Mouse (Mus musculus) heart, adult 11 months (tissue): ENCODE data around the gene E030018B13Rik.

Source experiments
- DNase-seq: peaks from one replicate; pipeline ENCODE4 v3.0.0; 2022

E030018B13Rik gene

DNA sequence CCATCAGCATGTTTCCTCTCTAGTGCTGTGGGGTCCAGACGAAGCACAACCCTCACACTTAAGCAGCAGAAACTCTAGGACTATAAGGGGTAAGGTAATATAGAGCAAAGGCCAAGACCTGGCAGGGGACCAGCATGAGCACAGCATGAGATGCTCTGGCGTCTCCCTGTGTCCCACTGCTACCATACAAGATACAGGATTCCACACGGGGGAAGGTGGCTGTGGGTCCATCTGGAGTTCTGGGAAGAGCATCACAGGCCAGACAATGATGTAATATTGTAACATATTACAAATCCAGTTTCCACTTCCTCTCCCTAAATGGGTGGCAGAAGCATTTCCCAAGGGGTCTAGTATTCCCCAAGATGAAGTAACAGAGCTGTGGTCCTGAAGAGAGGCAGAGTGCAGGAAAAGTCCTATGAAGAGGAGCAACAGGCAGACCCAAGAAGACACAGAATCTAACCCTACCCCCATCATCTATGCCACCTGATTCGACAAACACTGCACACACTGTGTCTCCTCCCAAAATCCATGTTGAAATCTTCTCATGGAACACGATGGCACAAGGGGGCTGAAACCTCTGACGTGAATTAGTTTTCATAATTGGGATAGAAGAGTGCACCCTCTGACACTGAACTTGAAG lies at the start of gene E030018B13Rik:
Gene E030018B13Rik (plus strand): TSS at position 590 of the 640 bp plus-strand sequence.
- peak; percentile 94 for DNase-seq

GRCm38 (mm10) chr7:63868356-63868918 lies 48.2 kb upstream of the E030018B13Rik start:
- DNase-seq: peak; percentile 55

- DNase-seq: no peak
These were observed 45.0 kb upstream of the E030018B13Rik start for GRCm38 (mm10) chr7:63871698-63872097.

GRCm38 (mm10) chr7:63873880-63874279 lies 42.8 kb upstream of the E030018B13Rik start:
- DNase-seq: peak; percentile 98

DNA sequence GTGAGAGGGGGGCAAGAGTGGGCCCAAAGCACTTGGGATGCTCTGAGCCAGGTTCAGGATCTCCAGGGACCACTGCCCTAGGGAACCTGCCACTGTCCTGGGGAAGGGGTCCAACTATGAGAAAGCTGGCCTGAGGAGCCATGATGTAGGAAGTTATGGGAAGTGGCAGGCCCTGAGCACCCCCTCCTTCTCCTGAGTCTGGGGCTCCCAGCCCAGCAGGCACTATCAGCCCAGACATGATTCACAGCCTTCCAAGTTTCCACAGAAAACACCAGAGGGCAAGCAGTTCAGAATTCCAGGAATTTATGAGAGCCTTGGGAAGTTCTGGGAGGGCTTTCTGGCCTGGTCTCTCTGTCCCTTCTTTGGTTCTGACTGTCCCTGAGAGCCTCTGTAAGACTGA lies 41.0 kb upstream of the E030018B13Rik start:
- DNase-seq: peak; percentile 95

- DNase-seq: no peak
These were observed 40.0 kb upstream of the E030018B13Rik start for GRCm38 (mm10) chr7:63876640-63877039.

GRCm38 (mm10) chr7:63877610-63878009 lies 39.0 kb upstream of the E030018B13Rik start:
- no peak for DNase-seq

- DNase-seq: peak; percentile 94
These were observed 37.1 kb upstream of the E030018B13Rik start for GRCm38 (mm10) chr7:63879583-63879982.

GRCm38 (mm10) chr7:63882739-63883138 lies 33.9 kb upstream of the E030018B13Rik start:
- no peak for DNase-seq

GRCm38 (mm10) chr7:63885025-63885424 lies 31.6 kb upstream of the E030018B13Rik start:
- DNase-seq: peak; percentile 93

- DNase-seq: peak; percentile 99
These were observed 29.6 kb upstream of the E030018B13Rik start for GRCm38 (mm10) chr7:63887034-63887551.

- DNase-seq: peak; percentile 91
These were observed 29.0 kb upstream of the E030018B13Rik start for GRCm38 (mm10) chr7:63887602-63888123.

DNA sequence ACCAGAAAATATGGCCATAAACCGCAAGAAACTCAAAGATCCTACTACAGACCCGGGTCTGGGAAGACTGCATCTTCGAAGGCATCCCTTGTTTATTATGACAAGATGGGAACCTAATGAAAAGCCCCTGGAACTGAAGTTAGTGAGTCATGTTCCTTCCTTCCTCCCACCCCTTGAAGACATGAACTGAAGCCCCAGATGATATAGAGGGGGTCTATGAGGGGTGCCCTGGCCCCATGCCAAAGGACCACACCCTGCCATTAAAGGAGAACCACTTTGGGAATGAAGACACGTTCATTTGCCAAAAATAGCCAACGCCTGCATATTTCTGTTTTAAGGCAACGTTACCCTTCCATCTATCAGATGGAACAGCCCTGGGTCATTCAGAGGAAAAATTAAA lies 28.0 kb upstream of the E030018B13Rik start:
- peak; percentile 89 for DNase-seq

GRCm38 (mm10) chr7:63889116-63889975 lies 27.3 kb upstream of the E030018B13Rik start:
- DNase-seq: peak; percentile 91

GRCm38 (mm10) chr7:63891488-63892075 lies 25.1 kb upstream of the E030018B13Rik start:
- DNase-seq: peak; percentile 94

- no peak for DNase-seq
These were observed 23.5 kb upstream of the E030018B13Rik start for GRCm38 (mm10) chr7:63893201-63893600.

DNA sequence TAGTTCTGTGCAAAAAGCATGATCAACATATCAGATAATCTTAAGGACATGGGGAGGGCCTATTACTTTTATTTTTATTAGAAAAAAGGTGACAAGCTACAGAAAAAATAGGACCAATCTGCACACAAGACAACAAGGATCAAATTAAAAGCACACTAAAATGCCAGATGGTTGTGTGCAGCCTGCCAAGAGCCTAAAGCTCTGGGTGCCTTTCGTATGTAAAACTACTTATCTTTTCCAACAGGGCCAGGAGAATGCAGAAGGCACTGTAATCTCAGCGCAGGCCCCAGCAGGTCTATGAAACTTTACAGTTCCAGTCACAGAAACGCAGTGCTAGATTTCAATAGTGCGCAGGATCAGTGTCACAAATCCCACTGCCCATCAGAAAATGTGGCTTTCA lies 22.9 kb upstream of the E030018B13Rik start:
- DNase-seq: no peak

DNA sequence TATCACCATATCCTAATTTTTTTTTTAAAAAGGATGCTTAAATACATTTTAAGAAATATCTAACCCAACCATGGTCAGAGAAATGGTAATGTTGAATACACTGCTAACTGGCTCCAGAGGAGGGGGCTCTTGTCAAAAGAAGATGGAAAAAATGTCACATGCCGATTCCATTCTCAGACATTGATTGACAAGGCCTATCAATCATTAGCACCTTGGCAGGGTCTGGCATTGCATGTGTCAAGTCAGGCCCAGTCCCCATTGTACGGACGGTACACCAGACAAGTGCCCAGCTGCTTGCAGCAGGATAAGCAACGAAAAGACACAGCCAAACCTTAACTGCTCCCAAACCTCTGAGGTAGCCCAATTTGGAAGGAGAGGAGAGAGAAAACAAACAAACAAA lies 22.0 kb upstream of the E030018B13Rik start:
- peak; percentile 92 for DNase-seq

GRCm38 (mm10) chr7:63895223-63895622 lies 21.4 kb upstream of the E030018B13Rik start:
- peak; percentile 96 for DNase-seq

- DNase-seq: peak; percentile 97
These were observed 20.2 kb upstream of the E030018B13Rik start for GRCm38 (mm10) chr7:63896276-63896967.

- DNase-seq: peak; percentile 100
These were observed 19.6 kb upstream of the E030018B13Rik start for GRCm38 (mm10) chr7:63896968-63897468.

GRCm38 (mm10) chr7:63897655-63898054 lies 19.0 kb upstream of the E030018B13Rik start:
- no peak for DNase-seq
